Mouse (Mus musculus) kidney, postnatal 0 days (tissue): ENCODE results near the gene Gm10203. TPM values are rescaled to one million over a fixed set of nuclear protein-coding genes. Genes with fewer than 3 reads are reported as not detected.
A peak's percentile ranks its signal among the peaks of the same experiment; 100 is the strongest.

Experiments used
- ATAC-seq: fragments of 200-750 bp; cut with Nextera tagmentation; replicated peaks from 2 replicates; pipeline ENCODE4 v1.8.0; 2017; ENCODE audit warnings: low read depth, moderate number of reproducible peaks, moderate TSS enrichment, moderate library complexity; ENCODE audit not compliant: low FRiP score
- DNase-seq: peaks from one replicate; pipeline ENCODE4 v3.0.0-alpha.2; 2016; ENCODE audit warnings: low spot score
- H3K27ac ChIP-seq: fragments of 300-500 bp; sonication (generic); 2 replicates; pipeline ENCODE4 v1.5.1; 2014; ENCODE audit warnings: mild to moderate bottlenecking
- H3K27me3 ChIP-seq: fragments of 300-500 bp; sonication (generic); 2 replicates; pipeline ENCODE4 v1.6.1; 2014; ENCODE audit warnings: low read length, mixed read lengths; ENCODE audit not compliant: insufficient read depth
- H3K36me3 ChIP-seq: fragments of 300-500 bp; sonication (generic); 2 replicates; pipeline ENCODE4 v1.6.1; 2014; ENCODE audit warnings: low read length, mixed read lengths; ENCODE audit not compliant: insufficient read depth
- H3K4me1 ChIP-seq: fragments of 300-500 bp; sonication (generic); replicated peaks from 2 replicates; pipeline ENCODE4 v1.6.1; 2014; ENCODE audit warnings: antibody characterized with exemption, low read length, mixed read lengths; ENCODE audit not compliant: insufficient read depth
- H3K4me2 ChIP-seq: fragments of 300-500 bp; sonication (generic); 2 replicates; pipeline ENCODE4 v1.6.1; 2014; ENCODE audit warnings: mild to moderate bottlenecking, low read length, moderate library complexity, mixed read lengths
- H3K4me3 ChIP-seq: fragments of 300-500 bp; sonication (generic); replicated peaks from 2 replicates; pipeline ENCODE4 v1.5.1; 2014; ENCODE audit warnings: low read depth, low read length
- H3K9ac ChIP-seq: fragments of 300-500 bp; sonication (generic); 2 replicates; pipeline ENCODE4 v1.6.1; 2014; ENCODE audit warnings: low read depth, low read length
- H3K9me3 ChIP-seq: fragments of 300-500 bp; sonication (generic); replicated peaks from 2 replicates; pipeline ENCODE4 v1.6.1; 2016; ENCODE audit warnings: low read length, inconsistent platforms, mixed read lengths
- CTCF ChIP-seq: IDR thresholded peaks from 2 replicates; pipeline ENCODE4 v1.5.1; 2016; ENCODE audit warnings: antibody characterized with exemption, low read depth, mild to moderate bottlenecking, moderate library complexity
- WGBS: fragments of 180-500 bp; shearing (Covaris S2); extraction: QIAGEN DNeasy Blood & Tissue Kit; methylation state at CpG from one replicate; pipeline ENCODE4 v1.1.7; 2014; 5-methylcytosine and 5-hydroxymethylcytosine counted together
- polyA plus RNA-seq: library from polyadenylated mRNA; unstranded; fragments of >200 nt; fragmentation: Nextera tagmentation; extraction: Ambion mirVana; gene quantifications from 2 replicates; pipeline ENCODE4 v1.2.1, GENCODE M21; 2015

The Gm10203 gene
- polyA plus RNA-seq, 1 experiment from 2014 or later = not detected

- DNase-seq (peak; percentile 46), ATAC-seq (peak; percentile 43; the same call in 1 of the 2 replicates)
- no peaks in the 10 kb centered on the region; the same call in 1 of the 2 replicates for H3K9me3 ChIP-seq
- H3K4me2 ChIP-seq = no peak overlapping the region
- peaks cover 16% of the 10 kb centered on the region; the same call in 1 of the 2 replicates for H3K36me3 ChIP-seq
- H3K4me1 ChIP-seq = no peaks in the 10 kb centered on the region
- 29% methylated on average over 4 of the region's 4 CpGs for WGBS
- TF ChIP-seq CTCF = no peak
- H3K4me3 ChIP-seq = no peak overlapping the region
- H3K27ac ChIP-seq = no peak overlapping the region
- no peaks in the 10 kb centered on the region for H3K27me3 ChIP-seq
- no peak overlapping the region for H3K9ac ChIP-seq
Observed at GRCm38 (mm10) chr6:149173831-149174625, 44.1 kb downstream of the Gm10203 start.

- H3K27me3 ChIP-seq = no peaks in the 10 kb centered on the region
- H3K9me3 ChIP-seq = no peaks in the 10 kb centered on the region; the same call in 1 of the 2 replicates
- WGBS = 91% methylated on average over 3 of the region's 3 CpGs
- ATAC-seq (no peak), DNase-seq (no peak)
- no peaks in the 10 kb centered on the region for H3K4me1 ChIP-seq
- no peak overlapping the region for H3K4me2 ChIP-seq
- no peak overlapping the region for H3K4me3 ChIP-seq
- no peak for TF ChIP-seq CTCF
- peaks cover 17% of the 10 kb centered on the region; the same call in 1 of the 2 replicates for H3K36me3 ChIP-seq
- H3K9ac ChIP-seq = no peak overlapping the region
- H3K27ac ChIP-seq = 0 out of 2 replicates have a peak overlapping the region, but pooled peaks have one; percentile 16
Observed at GRCm38 (mm10) chr6:149174932-149175570, 45.1 kb downstream of the Gm10203 start.

GRCm38 (mm10) chr6:149179064-149179463 is 49.1 kb downstream of the Gm10203 start:
- DNase-seq = no peak
- H3K27me3 ChIP-seq = no peaks in the 10 kb centered on the region
- H3K27ac ChIP-seq = no peak overlapping the region
- no peak overlapping the region for H3K4me2 ChIP-seq
- no peak for ATAC-seq
- no peak overlapping the region for H3K4me3 ChIP-seq
- peaks cover 35% of the 10 kb centered on the region for H3K36me3 ChIP-seq
- H3K4me1 ChIP-seq = no peaks in the 10 kb centered on the region
- TF ChIP-seq CTCF = no peak
- H3K9ac ChIP-seq = no peak overlapping the region
- H3K9me3 ChIP-seq = no peaks in the 10 kb centered on the region; the same call in 1 of the 2 replicates

Other genes with a start within 250 kb of the Gm10203 start
- 10.1 and 12.6 TPM in 2 replicates for gene Caprin2, start 233.9 kb upstream of the Gm10203 start, polyA plus RNA-seq
- 103 and 107 TPM in 2 replicates for gene Sinhcaf, start 183.7 kb upstream of the Gm10203 start, polyA plus RNA-seq
- 4.6 and 5.0 TPM in 2 replicates for gene Dennd5b, start 28.5 kb upstream of the Gm10203 start, polyA plus RNA-seq
- 22.7 and 26.0 TPM in 2 replicates for gene Etfbkmt, start 9.7 kb downstream of the Gm10203 start, polyA plus RNA-seq
- 34.3 and 36.0 TPM in 2 replicates for gene Amn1, start 58.5 kb downstream of the Gm10203 start, polyA plus RNA-seq
- gene Resf1, start 179.2 kb downstream of the Gm10203 start, polyA plus RNA-seq = 45.5 and 46.6 TPM in 2 replicates